Mouse (Mus musculus): Measurements from ENCODE around the gene Ensa. TPM values are rescaled to one million over a fixed set of nuclear protein-coding genes. Genes with fewer than 3 reads are reported as not detected.

Ensa gene
- total RNA-seq, 2 experiments from 2014 or later = 310 TPM

GRCm38 (mm10) chr3:95681365-95681764 lies 56.6 kb downstream of the Ensa start:
- no peak for DNase-seq

Other genes with a start within 250 kb of the Ensa start
- not detected for gene 4930558C23Rik, start 222.2 kb upstream of the Ensa start, total RNA-seq (2021)
- 10 to 100 TPM; 36.3 to 44.3 TPM for gene Arnt, start 190.6 kb upstream of the Ensa start, total RNA-seq (2021)
- gene Ctsk, start 125.7 kb upstream of the Ensa start, total RNA-seq (2021) = 1 to 10 TPM; 3.1 to 3.7 TPM
- 10 to 100 TPM; 54.5 to 54.7 TPM for gene Ctss, start 98.2 kb upstream of the Ensa start, total RNA-seq (2021)
- gene Hormad1, start 65.3 kb upstream of the Ensa start, total RNA-seq (2021) = not detected
- gene Golph3l, start 36.1 kb upstream of the Ensa start, total RNA-seq (2021) = 10 to 100 TPM; 26.3 to 26.4 TPM
- 10 to 100 TPM; 60.8 to 61.3 TPM for gene Mcl1, start 33.8 kb downstream of the Ensa start, total RNA-seq (2021)
- gene Adamtsl4, start 62.9 kb downstream of the Ensa start, total RNA-seq (2021) = 1 to 10 TPM; 5.0 to 5.1 TPM
- gene Ecm1, start 114.6 kb downstream of the Ensa start, total RNA-seq (2021) = 10 to 100 TPM in 1 of 2 experiments, 1 to 10 TPM in 1; 8.4 to 10.5 TPM
- gene Tars2, start 135.2 kb downstream of the Ensa start, total RNA-seq (2021) = 10 to 100 TPM; 39.4 to 51.2 TPM
- 10 to 100 TPM; 68.5 to 71.8 TPM for gene Rprd2, start 193.9 kb downstream of the Ensa start, total RNA-seq (2021)
- 10 to 100 TPM; 29.9 to 38.4 TPM for gene Prpf3, start 230.9 kb downstream of the Ensa start, total RNA-seq (2021)
- gene Mrps21, start 246.5 kb downstream of the Ensa start, total RNA-seq (2021) = 100 to 1,000 TPM; 159 to 165 TPM